Mouse (Mus musculus): ENCODE measurements around the gene Rfxap. TPM values are rescaled to one million over a fixed set of nuclear protein-coding genes. Genes with fewer than 3 reads are reported as not detected.

Rfxap gene
- polyA plus RNA-seq, 1 experiment from 2014 or later: 14.9 TPM

DNA sequence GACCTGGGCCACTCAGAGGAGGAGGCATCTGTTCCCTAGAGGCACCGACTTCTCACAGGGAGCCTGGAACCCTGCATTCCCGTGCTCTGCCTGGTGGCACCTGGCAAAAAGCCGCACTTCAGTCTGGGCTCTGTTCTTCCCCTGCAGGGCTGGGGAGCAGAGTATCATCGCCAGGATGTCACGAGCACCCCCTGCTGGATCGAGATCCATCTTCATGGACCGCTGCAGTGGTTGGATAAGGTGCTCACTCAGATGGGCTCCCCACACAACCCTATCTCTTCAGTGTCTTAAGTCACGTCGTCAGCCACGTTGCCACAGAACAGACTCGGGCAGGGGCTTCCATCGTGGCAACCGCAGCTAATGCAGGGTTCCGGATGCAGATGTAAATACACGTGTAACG is 10.4 kb downstream of the Rfxap start:
- Histone ChIP-seq H3K27ac (replicated peaks) (no peak overlapping the region), H3K36me3 (replicated peaks) (no peaks in the 10 kb centered on the region), H3K9me3 (replicated peaks) (0 out of 2 replicates have a peak, but pooled peaks cover 2% of the 10 kb centered on the region), H3K4me1 (replicated peaks) (no peaks in the 10 kb centered on the region), H3K4me3 (replicated peaks) (no peak overlapping the region), H3K9ac (no peak overlapping the region), H3K4me2 (no peak overlapping the region), H3K27me3 (no peaks in the 10 kb centered on the region)
- 31% methylated on average over 16 of the region's 16 CpGs for WGBS (ENCODE audit: insufficient replicate concordance)
- no peak for ATAC-seq (ENCODE audit: insufficient read depth)

DNA sequence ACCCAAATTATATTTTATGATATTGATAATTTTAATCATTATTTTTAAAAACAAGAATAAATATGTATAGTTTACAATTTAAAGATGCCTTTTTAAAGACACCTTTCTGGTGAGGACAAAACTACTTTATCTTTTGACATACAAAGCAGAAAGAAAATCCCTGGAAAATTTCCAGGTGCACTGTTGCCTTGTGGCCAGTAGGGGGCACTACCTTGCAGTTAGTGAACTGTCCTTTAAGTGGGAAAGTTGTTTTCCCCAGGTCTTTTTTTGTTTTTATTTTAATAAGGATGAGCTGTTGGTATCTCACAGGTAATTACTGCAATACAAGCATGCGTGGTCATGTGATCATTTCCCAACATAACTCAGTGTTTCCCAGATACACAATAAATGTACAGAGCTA is 11.8 kb downstream of the Rfxap start:
- Histone ChIP-seq H3K27me3 (no peaks in the 10 kb centered on the region), H3K4me1 (replicated peaks) (no peaks in the 10 kb centered on the region), H3K36me3 (replicated peaks) (no peaks in the 10 kb centered on the region), H3K4me2 (no peak overlapping the region), H3K4me3 (replicated peaks) (no peak overlapping the region), H3K27ac (replicated peaks) (no peak overlapping the region), H3K9ac (no peak overlapping the region), H3K9me3 (replicated peaks) (0 out of 2 replicates have a peak, but pooled peaks cover 2% of the 10 kb centered on the region)
- ATAC-seq (ENCODE audit: insufficient read depth): no peak
- 78% methylated on average over 1 of the region's 1 CpGs for WGBS (ENCODE audit: insufficient replicate concordance)

DNA sequence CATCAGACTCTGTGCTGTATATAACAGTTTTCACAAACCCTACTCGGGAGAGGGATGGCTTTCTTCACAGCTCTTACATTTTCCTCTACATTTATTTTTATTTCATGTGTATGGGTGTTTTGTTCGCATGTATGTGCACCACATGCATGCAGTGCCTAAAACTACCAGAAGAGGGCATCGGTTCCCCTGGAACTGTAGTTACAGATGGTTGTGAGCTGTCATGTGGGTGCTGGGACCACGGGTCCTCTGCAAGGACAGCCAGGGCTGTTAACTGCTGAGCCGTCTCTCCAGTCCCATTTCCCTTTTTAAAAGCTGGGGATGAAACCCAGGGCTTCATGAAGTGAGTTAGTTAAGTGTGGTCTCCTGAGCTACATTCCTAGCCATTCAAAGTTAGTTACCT is 12.2 kb downstream of the Rfxap start:
- H3K4me1 ChIP-seq (replicated peaks): no peaks in the 10 kb centered on the region
- no peak overlapping the region for H3K4me3 ChIP-seq (replicated peaks)
- no peak overlapping the region for H3K27ac ChIP-seq (replicated peaks)
- WGBS (ENCODE audit: insufficient replicate concordance): 74% methylated on average over 5 of the region's 5 CpGs
- no peak overlapping the region for H3K4me2 ChIP-seq
- H3K27me3 ChIP-seq: no peaks in the 10 kb centered on the region
- H3K36me3 ChIP-seq (replicated peaks): no peaks in the 10 kb centered on the region
- 0 out of 2 replicates have a peak, but pooled peaks cover 2% of the 10 kb centered on the region for H3K9me3 ChIP-seq (replicated peaks)
- no peak for ATAC-seq (ENCODE audit: insufficient read depth)
- H3K9ac ChIP-seq: no peak overlapping the region

DNA sequence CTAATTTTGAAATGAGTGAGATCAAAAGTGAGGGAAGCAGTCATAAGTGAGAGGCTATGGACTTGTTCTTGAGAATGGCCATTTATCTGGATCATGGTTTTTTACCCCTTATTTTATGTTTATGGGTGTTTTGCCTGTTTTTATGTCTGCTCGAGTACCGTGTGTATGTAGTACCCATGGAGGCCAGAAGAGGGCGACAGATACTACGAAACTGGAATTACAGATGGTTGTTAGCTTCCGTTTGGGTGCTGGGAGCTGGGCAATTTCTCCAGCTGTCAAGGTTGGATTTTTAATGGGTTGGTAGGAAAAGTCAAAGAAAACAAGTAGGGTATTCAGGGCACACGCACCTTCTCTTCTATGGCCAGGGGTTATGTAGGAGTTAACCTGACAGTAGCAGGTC is 13.8 kb downstream of the Rfxap start:
- Histone ChIP-seq H3K9ac (no peak overlapping the region), H3K4me1 (replicated peaks) (no peaks in the 10 kb centered on the region), H3K9me3 (replicated peaks) (0 out of 2 replicates have a peak, but pooled peaks cover 2% of the 10 kb centered on the region), H3K27ac (replicated peaks) (no peak overlapping the region), H3K4me2 (no peak overlapping the region), H3K4me3 (replicated peaks) (no peak overlapping the region), H3K36me3 (replicated peaks) (no peaks in the 10 kb centered on the region), H3K27me3 (no peaks in the 10 kb centered on the region)
- ATAC-seq (ENCODE audit: insufficient read depth): no peak
- WGBS (ENCODE audit: insufficient replicate concordance): 69% methylated on average over 6 of the region's 6 CpGs

DNA sequence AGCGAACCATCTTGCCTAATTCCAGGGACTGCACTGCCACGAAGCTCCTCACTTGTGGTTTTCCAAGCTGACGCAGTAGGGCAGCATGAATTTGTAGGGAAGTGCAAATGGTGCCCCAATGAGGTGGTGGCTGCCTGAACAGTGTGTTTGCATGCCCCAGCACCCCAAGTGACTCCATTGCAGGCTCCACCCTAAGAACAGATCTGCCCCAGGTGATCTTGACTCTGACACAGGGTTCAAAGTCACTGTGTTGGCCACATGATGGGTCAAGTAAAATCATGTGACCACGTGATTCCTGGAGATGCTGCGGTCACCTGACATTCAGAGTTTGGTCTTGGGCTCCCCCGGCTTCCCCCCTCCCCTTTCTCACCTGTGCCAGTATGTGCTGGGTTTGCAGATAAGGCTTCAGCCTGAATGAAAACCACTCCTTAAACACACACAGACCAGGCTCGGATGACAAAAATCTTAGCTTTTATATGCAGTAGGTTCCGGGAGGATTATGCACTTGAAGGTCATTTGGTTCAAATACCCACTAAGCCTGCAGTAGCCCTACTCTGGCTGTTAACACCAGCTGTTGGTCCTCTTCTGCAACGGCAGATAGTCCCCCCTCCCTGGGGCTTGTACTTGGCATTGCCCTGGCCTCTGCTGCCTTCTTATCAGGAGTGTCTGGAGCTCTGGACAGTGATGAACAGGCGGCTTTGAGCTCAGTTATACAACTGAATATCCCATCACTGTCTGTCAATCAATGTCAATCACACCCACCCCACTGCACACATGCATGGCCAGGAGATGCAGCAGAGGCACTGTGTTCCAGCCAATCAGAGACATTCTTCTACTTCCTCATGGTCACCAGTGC is 15.5 kb downstream of the Rfxap start:
- no peak overlapping the region for H3K4me2 ChIP-seq
- H3K27me3 ChIP-seq: no peaks in the 10 kb centered on the region
- H3K4me1 ChIP-seq (replicated peaks): no peaks in the 10 kb centered on the region
- H3K36me3 ChIP-seq (replicated peaks): no peaks in the 10 kb centered on the region
- H3K9me3 ChIP-seq (replicated peaks): 0 out of 2 replicates have a peak, but pooled peaks cover 2% of the 10 kb centered on the region
- WGBS (ENCODE audit: insufficient replicate concordance): 53% methylated on average over 10 of the region's 10 CpGs
- no peak overlapping the region for H3K27ac ChIP-seq (replicated peaks)
- no peak overlapping the region for H3K4me3 ChIP-seq (replicated peaks)
- ATAC-seq (ENCODE audit: insufficient read depth): no peak
- no peak overlapping the region for H3K9ac ChIP-seq

DNA sequence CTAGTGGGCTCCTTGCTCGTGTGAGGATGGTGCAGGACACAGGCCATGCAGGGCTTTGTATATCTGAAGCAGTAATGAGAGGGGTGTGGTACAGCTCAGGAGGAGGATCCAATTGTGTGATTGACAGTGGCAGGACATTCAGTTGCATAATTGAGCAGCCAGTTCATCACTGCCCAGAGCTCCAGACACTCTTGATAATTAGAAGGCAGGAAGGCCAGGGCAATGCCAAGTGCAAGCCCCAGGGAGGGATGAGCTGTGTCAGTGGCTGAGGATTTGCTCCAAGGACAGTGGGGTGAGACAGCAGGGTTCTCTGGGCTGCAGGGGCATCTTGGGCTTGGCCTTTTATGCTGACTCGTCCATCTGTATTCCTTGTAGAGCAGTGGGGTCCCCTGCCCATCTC is 17.0 kb downstream of the Rfxap start:
- H3K9ac ChIP-seq: no peak overlapping the region
- H3K9me3 ChIP-seq (replicated peaks): 0 out of 2 replicates have a peak, but pooled peaks cover 2% of the 10 kb centered on the region
- H3K4me3 ChIP-seq (replicated peaks): no peak overlapping the region
- no peak overlapping the region for H3K27ac ChIP-seq (replicated peaks)
- no peaks in the 10 kb centered on the region for H3K36me3 ChIP-seq (replicated peaks)
- H3K27me3 ChIP-seq: no peaks in the 10 kb centered on the region
- 27% methylated on average over 2 of the region's 2 CpGs for WGBS (ENCODE audit: insufficient replicate concordance)
- no peak for ATAC-seq (ENCODE audit: insufficient read depth)
- H3K4me1 ChIP-seq (replicated peaks): no peaks in the 10 kb centered on the region
- no peak overlapping the region for H3K4me2 ChIP-seq

DNA sequence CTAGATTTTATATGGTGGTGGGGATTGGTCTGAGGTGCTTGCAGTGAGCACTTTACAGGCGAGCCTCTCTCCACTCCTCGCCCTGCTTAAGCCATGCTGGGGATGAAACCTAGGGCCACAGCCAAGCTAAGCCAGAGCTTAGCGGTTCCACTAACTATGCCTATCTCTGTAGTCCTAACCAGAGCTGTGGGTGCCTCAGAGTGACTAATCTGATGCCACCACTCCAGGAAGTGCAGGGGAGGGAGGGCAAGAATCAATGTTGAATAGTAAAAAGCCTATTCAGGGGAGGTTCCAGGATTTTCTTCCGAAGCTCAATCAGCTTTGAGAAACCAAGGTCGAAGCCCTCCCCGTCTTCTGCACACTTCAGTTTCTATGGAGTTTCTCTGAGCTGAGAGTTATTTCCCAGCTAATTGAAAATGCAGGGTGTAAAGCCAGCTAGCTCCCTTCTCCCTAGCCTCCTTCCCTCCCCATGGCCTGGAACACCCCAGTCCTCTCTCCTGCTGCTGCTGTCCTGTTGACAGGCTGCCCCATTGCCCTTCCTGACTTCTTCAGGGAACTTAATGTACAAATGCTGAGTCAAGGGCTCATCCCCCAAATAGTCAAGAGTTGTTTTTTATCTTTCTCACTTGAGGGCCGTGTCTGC is 31.5 kb downstream of the Rfxap start:
- H3K4me3 ChIP-seq (replicated peaks): no peak overlapping the region
- no peak overlapping the region for H3K9ac ChIP-seq
- WGBS (ENCODE audit: insufficient replicate concordance): 42% methylated on average over 7 of the region's 7 CpGs
- no peak for ATAC-seq (ENCODE audit: insufficient read depth)
- no peaks in the 10 kb centered on the region for H3K9me3 ChIP-seq (replicated peaks)
- no peaks in the 10 kb centered on the region for H3K36me3 ChIP-seq (replicated peaks)
- H3K27ac ChIP-seq (replicated peaks): no peak overlapping the region
- no peaks in the 10 kb centered on the region for H3K4me1 ChIP-seq (replicated peaks)
- no peaks in the 10 kb centered on the region for H3K27me3 ChIP-seq
- H3K4me2 ChIP-seq: no peak overlapping the region

DNA sequence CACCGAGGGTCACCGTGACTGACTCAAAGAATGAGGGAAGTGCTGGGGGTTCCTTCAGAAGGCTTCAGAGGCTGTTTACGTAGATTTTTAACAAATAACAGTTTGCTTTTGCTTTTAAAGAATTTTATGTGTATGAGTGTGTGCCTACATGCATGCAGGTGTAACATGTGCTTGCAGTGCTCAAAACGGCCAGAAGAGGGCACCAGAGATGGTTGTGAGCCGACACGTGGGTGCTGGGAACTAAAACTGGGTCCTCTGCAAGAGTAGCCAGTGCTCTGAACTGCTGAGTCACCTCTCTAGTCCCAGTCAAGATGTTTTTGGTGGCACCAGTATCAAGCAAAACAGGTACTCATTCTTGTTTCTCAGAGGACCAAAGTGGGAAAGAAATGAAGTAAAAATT is 34.0 kb downstream of the Rfxap start:
- no peak overlapping the region for H3K4me3 ChIP-seq (replicated peaks)
- 72% methylated on average over 6 of the region's 6 CpGs for WGBS (ENCODE audit: insufficient replicate concordance)
- no peak overlapping the region for H3K4me2 ChIP-seq
- no peak overlapping the region for H3K9ac ChIP-seq
- no peaks in the 10 kb centered on the region for H3K27me3 ChIP-seq
- ATAC-seq (ENCODE audit: insufficient read depth): no peak
- no peaks in the 10 kb centered on the region for H3K36me3 ChIP-seq (replicated peaks)
- no peaks in the 10 kb centered on the region for H3K4me1 ChIP-seq (replicated peaks)
- H3K27ac ChIP-seq (replicated peaks): no peak overlapping the region
- H3K9me3 ChIP-seq (replicated peaks): no peaks in the 10 kb centered on the region

DNA sequence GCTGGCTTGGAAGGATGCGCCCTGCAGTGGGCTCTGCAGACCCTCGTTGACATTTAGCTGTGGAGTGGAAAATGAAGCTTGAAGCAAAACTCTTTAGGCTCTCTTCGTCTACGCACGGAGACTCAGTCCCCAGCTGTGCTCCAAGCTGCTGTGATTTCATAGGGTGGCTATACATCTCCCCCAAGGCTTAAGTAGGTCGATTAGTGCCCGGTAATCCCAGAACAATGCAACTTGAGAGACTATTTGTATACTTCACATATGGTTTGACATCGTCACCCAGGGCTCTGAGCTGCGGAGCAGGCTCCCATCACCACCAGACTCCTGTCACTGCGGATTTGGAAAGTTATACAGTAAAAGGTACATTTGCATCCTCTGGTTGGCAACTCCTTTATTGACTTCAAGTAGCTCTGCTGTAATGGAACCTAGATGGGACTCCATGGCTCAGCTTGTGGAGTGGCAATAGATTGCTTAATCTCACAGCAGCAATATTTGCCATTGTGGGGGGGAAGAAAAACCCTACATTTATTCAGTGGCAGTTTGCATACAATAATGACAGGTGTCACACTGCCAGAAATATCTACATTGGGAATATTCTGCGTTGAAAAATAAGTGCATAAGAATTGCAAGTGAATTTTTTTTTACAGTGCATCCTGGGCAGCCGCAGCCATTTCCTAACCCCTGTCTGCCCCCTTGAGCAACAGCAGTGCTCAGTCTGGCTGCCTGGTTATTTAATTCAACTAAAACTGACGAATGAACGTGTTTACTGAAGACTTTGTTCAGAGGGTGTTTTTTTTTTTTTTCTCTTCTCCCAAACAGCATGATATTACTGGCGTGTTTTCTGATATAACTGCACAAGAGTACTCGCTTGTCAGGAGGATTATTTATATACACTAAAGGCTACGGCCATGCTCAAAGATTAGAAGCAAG is 38.0 kb downstream of the Rfxap start:
- no peak overlapping the region for H3K27ac ChIP-seq (replicated peaks)
- WGBS (ENCODE audit: insufficient replicate concordance): 64% methylated on average over 17 of the region's 17 CpGs
- H3K36me3 ChIP-seq (replicated peaks): no peaks in the 10 kb centered on the region
- H3K9ac ChIP-seq: no peak overlapping the region
- H3K9me3 ChIP-seq (replicated peaks): no peaks in the 10 kb centered on the region
- no peak overlapping the region for H3K4me2 ChIP-seq
- no peak for ATAC-seq (ENCODE audit: insufficient read depth)
- no peak overlapping the region for H3K4me3 ChIP-seq (replicated peaks)
- no peaks in the 10 kb centered on the region for H3K4me1 ChIP-seq (replicated peaks)
- no peaks in the 10 kb centered on the region for H3K27me3 ChIP-seq

DNA sequence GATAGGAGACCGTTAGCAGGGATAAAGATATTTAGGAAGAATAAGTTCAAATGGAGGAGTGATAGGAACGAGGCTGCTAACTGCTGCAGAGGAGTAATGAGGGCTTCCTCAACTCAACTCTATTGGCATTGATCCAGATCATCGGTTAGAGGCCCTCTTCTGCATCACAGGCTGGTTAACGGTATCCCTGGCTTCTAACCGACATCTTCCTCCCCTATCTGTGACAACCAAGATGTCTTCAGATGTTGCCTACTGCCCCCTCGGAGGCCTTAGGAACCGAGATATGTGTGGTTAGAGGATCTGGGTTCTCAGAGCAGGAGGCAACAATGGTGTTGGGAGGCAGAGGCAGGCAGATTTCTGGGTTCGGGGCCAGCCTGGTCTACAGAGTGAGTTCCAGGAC is 39.0 kb downstream of the Rfxap start:
- Histone ChIP-seq H3K27ac (replicated peaks) (no peak overlapping the region), H3K9me3 (replicated peaks) (no peaks in the 10 kb centered on the region), H3K4me1 (replicated peaks) (no peaks in the 10 kb centered on the region), H3K4me3 (replicated peaks) (no peak overlapping the region), H3K36me3 (replicated peaks) (no peaks in the 10 kb centered on the region), H3K9ac (no peak overlapping the region), H3K27me3 (no peaks in the 10 kb centered on the region), H3K4me2 (no peak overlapping the region)
- WGBS (ENCODE audit: insufficient replicate concordance): 53% methylated on average over 8 of the region's 8 CpGs
- ATAC-seq (ENCODE audit: insufficient read depth): no peak

DNA sequence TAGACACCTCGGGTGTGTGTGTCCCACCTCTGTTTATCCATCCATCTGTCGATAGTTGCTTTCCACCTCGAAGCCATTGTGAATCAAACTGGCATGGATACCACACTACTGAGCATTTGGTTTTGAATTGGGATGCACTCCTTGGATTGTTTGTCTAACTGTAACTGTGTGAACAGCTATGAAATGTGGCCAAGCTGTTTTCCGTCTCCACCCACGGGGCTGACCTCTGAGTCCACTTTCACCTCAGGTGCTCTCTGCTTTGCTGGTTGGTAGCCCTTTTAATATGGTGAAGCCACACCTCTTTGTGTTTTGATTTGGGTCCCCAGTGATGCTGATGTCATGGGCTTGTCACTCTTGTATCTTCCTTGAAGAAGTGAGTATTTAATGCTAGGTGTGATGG is 40.8 kb downstream of the Rfxap start:
- no peaks in the 10 kb centered on the region for H3K4me1 ChIP-seq (replicated peaks)
- no peak overlapping the region for H3K4me3 ChIP-seq (replicated peaks)
- no peak for ATAC-seq (ENCODE audit: insufficient read depth)
- no peak overlapping the region for H3K27ac ChIP-seq (replicated peaks)
- no peak overlapping the region for H3K4me2 ChIP-seq
- H3K27me3 ChIP-seq: no peaks in the 10 kb centered on the region
- whole genome bisulfite sequencing (ENCODE audit: insufficient replicate concordance): 66% methylated on average over 5 of the region's 5 CpGs
- no peaks in the 10 kb centered on the region for H3K36me3 ChIP-seq (replicated peaks)
- no peaks in the 10 kb centered on the region for H3K9me3 ChIP-seq (replicated peaks)
- no peak overlapping the region for H3K9ac ChIP-seq

All from liver, embryonic 15.5 days (tissue).